Mouse (Mus musculus) liver, embryonic 16.5 days (tissue): ENCODE results near the gene C2cd2l. TPM values are rescaled to one million over a fixed set of nuclear protein-coding genes. Genes with fewer than 3 reads are reported as not detected.
A peak's percentile ranks its signal among the peaks of the same experiment; 100 is the strongest.
"Not testable (repeated sequence)": the region's sequence is repeated elsewhere in the genome, so short reads cannot be mapped to it uniquely, and the experiment has no call there.

Experiments
- ATAC-seq: fragments of 200-750 bp; cut with Nextera tagmentation; 2 replicates; pipeline ENCODE4 v1.8.0; 2017; ENCODE audit warnings: low read depth, mild to moderate bottlenecking, moderate number of reproducible peaks, moderate library complexity
- H3K27ac ChIP-seq: fragments of 300-500 bp; sonication (generic); 2 replicates; pipeline ENCODE4 v1.5.1; 2014; ENCODE audit warnings: mild to moderate bottlenecking, low read length
- H3K27me3 ChIP-seq: fragments of 300-500 bp; sonication (generic); 2 replicates; pipeline ENCODE4 v1.6.1; 2014; ENCODE audit warnings: low read depth, low read length, mixed read lengths; ENCODE audit not compliant: control insufficient read depth, insufficient read depth
- H3K36me3 ChIP-seq: fragments of 300-500 bp; sonication (generic); 2 replicates; pipeline ENCODE4 v1.6.1; 2014; ENCODE audit warnings: mild to moderate bottlenecking; ENCODE audit not compliant: control insufficient read depth, insufficient read depth
- H3K4me1 ChIP-seq: fragments of 300-500 bp; sonication (generic); 2 replicates; pipeline ENCODE4 v1.6.1; 2014; ENCODE audit warnings: low read depth, low read length, mixed read lengths; ENCODE audit not compliant: control insufficient read depth
- H3K4me2 ChIP-seq: fragments of 300-500 bp; sonication (generic); 2 replicates; pipeline ENCODE4 v1.6.1; 2014; ENCODE audit warnings: low read depth, low read length, mixed read lengths
- H3K4me3 ChIP-seq: fragments of 300-500 bp; sonication (generic); 2 replicates; pipeline ENCODE4 v1.5.1; 2014; ENCODE audit warnings: low read depth, mild to moderate bottlenecking, low read length
- H3K9ac ChIP-seq: fragments of 300-500 bp; sonication (generic); 2 replicates; pipeline ENCODE4 v1.6.1; 2014; ENCODE audit warnings: low read depth, low read length
- H3K9me3 ChIP-seq: fragments of 300-500 bp; sonication (generic); replicated peaks from 2 replicates; pipeline ENCODE4 v1.6.1; 2016; ENCODE audit warnings: low read length; ENCODE audit not compliant: control insufficient read depth
- WGBS: fragments of 180-500 bp; shearing (Covaris S2); extraction: QIAGEN DNeasy Blood & Tissue Kit; methylation state at CpG from one replicate; pipeline ENCODE4 v1.1.7; 2014; ENCODE audit not compliant: insufficient replicate concordance; 5-methylcytosine and 5-hydroxymethylcytosine counted together
- polyA plus RNA-seq: library from polyadenylated mRNA; unstranded; fragments of >200 nt; fragmentation: Nextera tagmentation; extraction: Ambion mirVana; gene quantifications from 2 replicates; pipeline ENCODE4 v1.2.1, GENCODE M21; 2015

Gene C2cd2l
- polyA plus RNA-seq, 1 experiment from 2014 or later, result 7.8 TPM

DNA sequence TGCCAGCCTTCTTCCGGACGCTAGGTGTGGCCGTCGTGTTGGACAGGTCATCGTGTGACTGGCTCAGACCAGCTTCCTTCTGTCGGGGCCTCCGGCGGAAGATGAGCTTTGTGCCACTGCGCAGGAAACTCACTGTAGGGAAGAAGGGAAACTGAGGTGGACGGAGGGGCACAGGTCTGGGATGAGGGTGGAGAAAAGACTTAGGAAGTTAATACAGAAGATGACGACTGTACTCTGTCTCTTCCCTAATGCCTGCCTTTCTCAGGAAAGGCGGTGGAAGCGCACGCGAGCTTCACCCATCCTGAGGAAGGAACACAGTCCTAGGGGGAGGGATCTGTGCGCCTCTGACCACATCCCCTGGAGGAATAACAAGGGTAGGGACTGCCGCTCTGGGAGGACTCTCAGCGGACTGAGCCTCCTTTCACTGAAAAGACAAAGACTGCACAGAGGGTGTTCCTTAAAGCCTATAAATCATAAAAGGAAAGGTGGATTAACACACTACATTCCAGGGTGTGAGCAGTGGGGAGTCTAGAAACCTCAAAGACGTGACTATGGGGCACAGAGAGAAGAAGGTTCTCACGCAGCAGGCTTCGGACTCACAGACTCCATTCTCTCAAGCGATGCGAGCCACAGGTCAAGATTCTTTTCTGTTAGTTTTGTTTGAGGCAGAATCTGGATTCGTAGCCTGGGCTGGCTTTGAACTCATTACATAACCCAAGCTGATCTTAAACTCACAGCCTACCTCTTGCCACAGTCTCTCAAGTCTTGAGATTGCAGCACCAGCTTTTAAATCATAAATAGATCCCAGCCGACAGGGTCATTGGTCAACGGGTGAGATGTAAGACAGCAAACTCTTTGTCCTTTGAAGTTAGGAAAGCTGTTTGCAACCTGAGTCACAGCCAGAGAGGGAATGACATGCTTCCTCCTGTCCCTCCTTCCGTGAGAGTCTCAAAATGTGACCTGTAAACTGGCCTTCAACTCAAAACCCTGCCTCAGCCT, 8.7 kb downstream of the C2cd2l start:
- Histone ChIP-seq H3K9ac (no peak overlapping the region), H3K4me3 (no peak overlapping the region), H3K36me3 (peaks cover 41% of the 10 kb centered on the region), H3K27me3 (no peaks in the 10 kb centered on the region), H3K4me2 (no peak overlapping the region), H3K27ac (no peak overlapping the region), H3K4me1 (peaks cover 6% of the 10 kb centered on the region), H3K9me3 (no peaks in the 10 kb centered on the region)
- ATAC-seq, result no peak
- 36% methylated on average over 27 of the region's 27 CpGs for WGBS

DNA sequence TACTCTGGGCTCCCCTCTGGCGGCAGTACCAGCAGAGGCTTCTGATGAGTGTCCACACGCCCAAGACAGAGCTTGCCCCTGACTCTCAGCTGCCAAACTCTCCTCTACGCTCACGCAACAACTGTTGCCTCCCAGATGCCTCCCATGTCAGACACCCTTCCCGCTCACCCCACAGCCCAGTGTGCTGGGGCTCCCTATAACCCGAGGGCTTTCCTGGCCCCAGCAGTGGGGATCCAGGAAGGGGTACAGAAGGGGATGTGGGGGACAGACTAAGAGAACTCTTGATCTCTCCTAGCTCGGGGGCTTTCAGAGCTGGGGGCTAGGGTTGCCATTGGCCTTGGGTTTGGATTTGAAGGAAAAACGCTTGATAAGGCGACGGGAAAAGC, 9.3 kb downstream of the C2cd2l start:
- Histone ChIP-seq H3K4me2 (no peak overlapping the region), H3K27ac (no peak overlapping the region), H3K36me3 (peaks cover 34% of the 10 kb centered on the region), H3K9me3 (no peaks in the 10 kb centered on the region), H3K4me3 (no peak overlapping the region), H3K9ac (no peak overlapping the region), H3K27me3 (no peaks in the 10 kb centered on the region), H3K4me1 (peaks cover 12% of the 10 kb centered on the region)
- WGBS, result 49% methylated on average over 10 of the region's 10 CpGs
- ATAC-seq, result no peak

DNA sequence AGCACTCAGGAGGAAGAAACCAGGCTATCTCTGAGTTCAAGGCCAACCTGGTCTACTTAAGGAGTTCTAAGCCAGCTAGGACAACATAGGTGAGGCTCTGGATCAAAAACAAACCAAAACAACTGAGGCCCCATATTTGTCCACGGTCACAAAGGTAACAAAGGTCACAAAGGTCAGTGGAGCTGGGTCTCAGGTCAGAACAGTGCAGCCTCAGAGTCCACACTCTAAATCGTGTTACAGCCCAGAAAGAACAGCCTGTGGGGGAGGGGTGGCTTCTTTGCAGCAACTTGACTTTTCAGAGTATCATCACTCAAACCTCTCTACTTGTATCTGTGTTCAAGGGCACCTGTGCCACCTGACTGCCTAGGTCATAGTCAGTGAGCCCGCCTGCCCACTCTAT, 10.3 kb downstream of the C2cd2l start:
- Histone ChIP-seq H3K4me3 (no peak overlapping the region), H3K4me1 (peaks cover 12% of the 10 kb centered on the region), H3K9ac (no peak overlapping the region), H3K27me3 (no peaks in the 10 kb centered on the region), H3K27ac (no peak overlapping the region; the same call in 1 of the 2 replicates), H3K4me2 (no peak overlapping the region), H3K9me3 (no peaks in the 10 kb centered on the region), H3K36me3 (peaks cover 24% of the 10 kb centered on the region)
- 66% methylated on average over 3 of the region's 3 CpGs for WGBS
- no peak for ATAC-seq

DNA sequence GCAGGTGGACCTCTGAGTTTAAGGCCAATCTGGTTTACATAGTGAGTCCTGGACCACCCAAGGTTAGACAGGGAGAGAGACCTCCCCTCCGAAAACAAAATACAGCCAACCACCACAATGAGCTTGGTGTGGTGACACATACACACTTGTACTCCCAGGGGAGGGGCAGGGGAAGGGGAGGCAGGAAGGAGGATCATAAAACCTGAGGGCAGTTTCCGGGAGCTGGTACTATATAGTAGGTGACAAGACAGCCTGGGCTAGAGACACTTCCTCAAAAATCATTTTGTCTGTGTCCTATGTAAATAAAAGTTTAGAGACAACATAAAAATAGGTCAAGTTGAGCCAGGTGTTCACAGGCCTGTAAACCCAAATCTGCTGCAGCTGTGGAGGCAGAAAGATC, 12.8 kb downstream of the C2cd2l start:
- no peaks in the 10 kb centered on the region for H3K27me3 ChIP-seq
- H3K4me2 ChIP-seq, result no peak overlapping the region
- no peak for ATAC-seq
- H3K27ac ChIP-seq, result no peak overlapping the region
- H3K4me1 ChIP-seq, result peaks cover 23% of the 10 kb centered on the region
- whole genome bisulfite sequencing, result 68% methylated on average over 2 of the region's 2 CpGs
- peaks cover 10% of the 10 kb centered on the region for H3K36me3 ChIP-seq
- no peak overlapping the region for H3K9ac ChIP-seq
- H3K4me3 ChIP-seq, result no peak overlapping the region
- H3K9me3 ChIP-seq, result no peaks in the 10 kb centered on the region

DNA sequence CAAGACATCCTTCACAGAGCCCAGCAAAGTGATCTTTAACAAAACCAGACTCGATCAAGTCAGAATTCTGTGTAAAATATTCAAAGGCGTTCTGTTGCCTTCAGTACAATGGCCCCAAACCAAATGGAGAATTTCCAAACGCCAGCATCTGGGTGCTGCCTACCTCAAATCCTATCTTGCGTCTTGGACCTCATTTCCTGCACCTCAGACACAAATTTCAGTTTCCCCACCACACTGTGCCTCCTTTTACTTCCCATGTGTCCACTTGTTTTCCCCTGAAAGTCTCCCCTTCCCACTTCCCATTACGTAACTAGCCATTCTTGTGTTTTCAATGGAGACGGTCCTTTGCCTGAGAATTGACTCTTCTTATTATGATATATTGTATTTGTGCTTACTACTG, 13.6 kb downstream of the C2cd2l start:
- Histone ChIP-seq H3K9me3 (no peaks in the 10 kb centered on the region), H3K27ac (0 out of 2 replicates have a peak overlapping the region, but pooled peaks have one; percentile 83), H3K4me2 (peak overlapping the region; percentile 81; the same call in 1 of the 2 replicates), H3K4me1 (peaks cover 23% of the 10 kb centered on the region), H3K4me3 (no peak overlapping the region), H3K9ac (no peak overlapping the region), H3K27me3 (no peaks in the 10 kb centered on the region), H3K36me3 (peaks cover 11% of the 10 kb centered on the region)
- WGBS, result 80% methylated on average over 6 of the region's 6 CpGs
- ATAC-seq, result no peak

DNA sequence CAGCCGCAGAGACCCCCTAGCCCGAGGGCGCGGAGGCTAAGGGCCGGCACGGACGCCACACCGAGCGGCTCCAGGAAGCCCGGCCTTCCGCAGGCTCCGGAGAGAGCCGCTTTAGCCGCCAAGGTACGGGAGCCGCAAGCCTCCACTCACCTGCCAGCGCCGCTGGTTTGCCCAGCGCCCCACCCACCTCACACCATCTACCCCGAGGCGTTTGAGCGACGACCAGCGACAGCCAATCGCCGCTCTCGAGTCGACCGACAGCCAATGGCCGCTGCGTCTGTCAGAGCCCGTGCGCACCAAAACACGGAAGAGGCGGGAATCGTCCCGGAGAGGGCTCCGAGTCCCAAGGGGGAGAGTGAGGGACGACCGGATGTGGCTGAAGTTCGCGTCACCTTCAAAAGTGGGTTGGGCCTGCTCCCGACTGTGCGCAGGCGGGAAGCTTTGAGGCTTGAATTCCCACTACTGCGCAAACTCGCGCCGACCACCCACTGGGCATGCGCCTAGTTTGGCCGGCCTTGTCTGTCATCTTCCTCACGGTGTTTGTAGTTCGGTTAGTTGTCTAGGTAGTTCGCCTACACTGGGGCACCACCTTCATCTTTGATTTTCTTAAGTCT, 14.5 kb downstream of the C2cd2l start, which contains the start of gene Hinfp:
Gene Hinfp (minus strand): TSS at position 206 of the 614 bp plus-strand sequence.
- H3K4me2 ChIP-seq, result peak within 1 kb of the TSS; percentile 81
- WGBS, result under 1% methylated on average over 54 of the region's 54 CpGs
- peak within 1 kb of the TSS; percentile 85 for H3K27ac ChIP-seq
- H3K4me1 ChIP-seq, result peaks cover 23% of the 10 kb centered on the region
- H3K27me3 ChIP-seq, result no peaks in the 10 kb centered on the region
- peaks cover 14% of the 10 kb centered on the region for H3K36me3 ChIP-seq
- H3K9me3 ChIP-seq, result no peaks in the 10 kb centered on the region
- peak within 1 kb of the TSS; percentile 86 for H3K4me3 ChIP-seq
- ATAC-seq, result peak; percentile 96
- peak within 1 kb of the TSS; percentile 97 for H3K9ac ChIP-seq

DNA sequence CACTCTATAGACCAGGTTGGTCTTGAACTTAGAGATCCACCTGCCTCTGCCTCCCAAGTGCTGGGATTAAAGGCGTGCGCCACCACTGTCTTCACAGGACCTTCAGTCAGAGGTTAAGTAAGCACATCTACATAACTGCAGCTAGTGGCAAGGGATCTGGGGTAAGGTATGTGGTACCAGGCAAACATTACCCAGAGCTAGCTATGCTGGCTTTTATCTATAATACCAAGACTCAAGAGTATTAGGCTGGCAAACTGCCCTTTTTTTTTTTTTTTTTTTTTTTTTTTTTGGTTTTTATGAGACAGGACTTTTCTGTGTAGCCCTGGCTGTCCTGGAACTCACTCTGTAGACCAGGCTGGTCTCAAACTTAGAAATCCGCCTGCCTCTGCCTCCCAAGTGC, 20.1 kb downstream of the C2cd2l start:
- H3K9me3 ChIP-seq, H3K4me2 ChIP-seq, H3K27me3 ChIP-seq, H3K27ac ChIP-seq, ATAC-seq, H3K9ac ChIP-seq, H3K4me3 ChIP-seq: not testable (repeated sequence)
- peaks cover 55% of the 10 kb centered on the region for H3K36me3 ChIP-seq
- H3K4me1 ChIP-seq, result peaks cover 15% of the 10 kb centered on the region
- 83% methylated on average over 3 of the region's 3 CpGs for WGBS

DNA sequence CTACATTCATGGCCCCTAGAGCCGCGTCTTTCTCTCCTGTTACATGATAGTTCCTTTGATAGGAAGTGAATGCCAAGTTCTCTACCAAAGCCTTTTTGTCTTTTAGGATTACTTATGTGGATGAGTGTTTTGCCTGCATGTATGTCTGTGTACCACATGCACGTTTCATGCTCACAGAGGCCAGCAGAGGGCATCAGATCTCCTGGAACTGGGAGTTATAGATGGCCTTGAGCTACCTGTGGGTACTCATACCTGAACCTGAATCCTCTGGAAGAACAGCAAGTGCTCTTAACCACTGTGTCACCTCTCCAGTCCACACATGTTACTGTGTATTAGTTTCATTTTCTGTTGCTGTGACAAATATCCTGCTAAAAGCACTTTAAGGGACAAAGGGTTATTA, 27.6 kb downstream of the C2cd2l start:
- Histone ChIP-seq H3K27ac (no peak overlapping the region), H3K4me3 (no peak overlapping the region), H3K4me2 (no peak overlapping the region), H3K36me3 (peaks cover 47% of the 10 kb centered on the region), H3K9ac (no peak overlapping the region), H3K9me3 (no peaks in the 10 kb centered on the region), H3K27me3 (no peaks in the 10 kb centered on the region), H3K4me1 (peaks cover 19% of the 10 kb centered on the region)
- WGBS, result 63% methylated on average over 3 of the region's 3 CpGs
- ATAC-seq, result no peak

DNA sequence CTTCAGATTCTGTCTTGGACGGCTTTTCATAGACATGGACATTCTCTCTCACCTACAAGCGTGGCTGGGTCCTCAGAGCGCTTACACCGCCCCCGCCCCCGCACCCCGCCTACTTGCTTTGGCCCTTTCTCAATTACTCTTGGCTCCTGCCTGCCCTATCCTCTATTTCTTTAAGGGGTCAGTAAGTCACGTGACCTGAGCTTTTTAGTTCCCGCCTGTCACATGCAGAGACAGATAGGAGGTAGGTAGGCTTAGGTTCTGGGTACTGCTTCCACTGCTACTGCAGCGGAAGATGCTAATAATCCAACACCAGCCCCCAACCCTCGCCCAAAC, 31.2 kb downstream of the C2cd2l start:
- Histone ChIP-seq H3K9ac (peak overlapping the region; percentile 95), H3K27ac (peak overlapping the region; percentile 96), H3K4me2 (peak overlapping the region; percentile 88), H3K4me3 (peak overlapping the region; percentile 75), H3K36me3 (peaks cover 27% of the 10 kb centered on the region), H3K9me3 (no peaks in the 10 kb centered on the region), H3K27me3 (no peaks in the 10 kb centered on the region; the same call in 1 of the 2 replicates), H3K4me1 (peaks cover 36% of the 10 kb centered on the region)
- ATAC-seq, result peak; percentile 40
- WGBS, result 5% methylated on average over 11 of the region's 11 CpGs
